Mouse (Mus musculus): ENCODE results near the gene Stip1.

- TF ChIP-seq CTCF (conservative IDR thresholded peaks at IDR 0.05; ENCODE audit: low read length) (no peak), POU5F1 (IDR thresholded peaks at IDR 0.05; ENCODE audit: borderline replicate concordance, low read length) (no peak), NANOG (IDR thresholded peaks at IDR 0.05; ENCODE audit: borderline replicate concordance, low read length) (no peak)
Measured at GRCm38 (mm10) chr19:6972247-6972917, 67.4 kb downstream of the Stip1 start.

Measured in E14TG2a.4 (cell line).